Mouse (Mus musculus): ENCODE data around the gene Muc4.

The Muc4 gene

DNA sequence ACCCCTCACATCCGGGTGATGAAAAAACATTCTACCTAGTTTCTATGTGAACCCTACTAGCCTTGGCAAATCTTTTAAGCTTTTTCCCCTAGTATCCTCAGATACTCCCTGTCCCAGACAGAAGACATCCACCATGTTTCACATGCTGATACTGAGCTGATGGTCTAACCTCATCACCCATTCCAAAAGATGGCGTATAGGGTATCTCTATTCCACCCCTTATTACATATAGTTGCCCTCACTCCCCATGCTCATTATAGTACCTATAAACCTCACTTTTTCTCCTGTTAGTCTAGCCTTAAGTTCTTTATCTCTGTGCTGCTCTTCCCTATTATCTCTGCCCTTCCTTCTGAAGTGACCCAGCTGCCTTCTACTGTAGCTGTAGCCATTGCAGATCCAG lies at the start of gene Muc4:
Muc4 (plus strand) TSS at position 301 of the 400 bp plus-strand sequence.
- no peak for DNase-seq (ENCODE audit: low read depth, low spot score)

- no peak for DNase-seq (ENCODE audit: low read depth, low spot score)
Observed at GRCm38 (mm10) chr16:32685998-32686397, 49.7 kb upstream of the Muc4 start.

DNA sequence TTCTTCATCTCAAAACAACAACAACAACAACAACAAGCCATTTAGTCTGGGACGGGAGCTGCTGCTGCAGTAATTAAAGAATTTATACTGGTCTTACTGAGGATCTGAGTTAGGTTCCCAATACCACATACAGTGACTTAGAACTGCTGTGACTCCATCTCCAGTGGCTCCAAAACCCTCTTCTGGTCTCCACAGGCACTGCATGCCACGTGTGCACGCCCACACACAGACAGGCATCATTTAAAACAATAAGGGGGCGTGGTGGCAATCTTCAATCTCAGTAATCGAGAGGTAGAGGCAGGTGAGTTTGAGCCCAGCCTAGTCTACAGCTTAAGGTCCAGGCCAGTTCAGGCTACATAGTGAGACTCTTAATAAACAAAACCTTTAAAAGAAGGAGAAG lies 48.5 kb upstream of the Muc4 start:
- peak; percentile 84 for DNase-seq (ENCODE audit: low read depth, low spot score)

- DNase-seq (ENCODE audit: low read depth, low spot score), result no peak
Observed at GRCm38 (mm10) chr16:32688770-32689169, 46.9 kb upstream of the Muc4 start.

DNA sequence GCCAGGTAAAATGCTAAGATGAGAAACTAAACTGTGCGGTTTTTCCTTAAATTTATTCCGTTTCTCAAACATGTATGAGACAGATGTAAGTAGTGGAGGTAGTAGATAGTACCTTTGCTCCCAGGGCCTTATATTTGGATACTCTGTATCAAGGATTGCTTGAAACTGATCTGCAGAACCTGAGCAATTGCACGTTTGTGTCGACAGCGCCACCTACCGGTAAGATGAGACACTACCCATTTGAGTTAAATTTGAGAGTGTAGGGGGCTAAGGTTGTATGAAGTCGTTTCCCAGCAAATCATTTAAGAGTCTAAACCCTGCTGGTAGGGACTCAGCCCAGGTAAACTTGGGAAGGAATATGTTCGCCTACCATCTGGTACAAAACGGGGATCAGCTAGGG lies 46.2 kb upstream of the Muc4 start:
- DNase-seq (ENCODE audit: low read depth, low spot score), result peak; percentile 87

- DNase-seq (ENCODE audit: low read depth, low spot score), result peak; percentile 78
Observed at GRCm38 (mm10) chr16:32696841-32697464, 38.7 kb upstream of the Muc4 start.

DNA sequence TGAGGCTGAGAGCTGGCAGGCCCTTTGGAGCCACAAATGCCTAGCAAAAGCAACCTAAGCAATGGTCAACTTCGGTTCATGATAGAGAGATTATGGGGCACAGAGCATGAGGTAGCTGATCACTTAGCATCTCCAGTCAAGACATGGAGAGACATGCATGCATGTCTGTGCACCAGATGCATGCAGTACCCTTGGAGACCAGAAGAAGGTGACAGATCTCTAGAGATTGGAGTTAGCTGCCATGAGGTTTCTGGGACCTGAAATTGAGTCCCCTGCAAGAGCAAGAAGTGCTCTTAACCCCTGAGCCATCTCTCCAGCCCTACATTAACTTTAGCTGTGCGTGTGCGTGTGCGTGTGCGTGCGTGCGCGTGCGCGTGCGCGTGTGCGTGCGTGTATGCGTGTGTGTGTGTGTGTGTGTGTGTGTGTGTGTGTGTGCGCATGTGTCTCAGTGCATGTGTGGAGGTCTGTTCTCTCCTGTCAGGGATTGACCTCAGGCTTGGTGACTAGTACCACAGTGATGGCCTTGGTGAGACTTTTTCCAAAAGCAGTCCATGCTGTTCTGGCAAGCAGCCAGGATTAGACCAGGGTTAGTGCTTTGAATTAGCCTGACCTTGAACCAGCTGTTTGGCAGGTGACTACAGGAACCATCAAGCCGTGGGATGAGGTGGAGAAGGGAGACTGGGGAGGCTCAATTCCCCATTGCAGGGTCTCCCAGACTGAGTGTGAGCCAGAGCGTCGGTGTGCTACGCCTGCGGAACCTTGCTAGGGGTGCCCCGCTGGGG lies 37.8 kb upstream of the Muc4 start:
- DNase-seq (ENCODE audit: low read depth, low spot score), result peak; percentile 80

GRCm38 (mm10) chr16:32698550-32698949 lies 37.1 kb upstream of the Muc4 start:
- no peak for DNase-seq (ENCODE audit: low read depth, low spot score)

GRCm38 (mm10) chr16:32703312-32703912 lies 32.3 kb upstream of the Muc4 start:
- no peak for DNase-seq (ENCODE audit: low read depth, low spot score)

GRCm38 (mm10) chr16:32705606-32706005 lies 30.1 kb upstream of the Muc4 start:
- DNase-seq (ENCODE audit: low read depth, low spot score), result peak; percentile 76

GRCm38 (mm10) chr16:32707111-32707823 lies 28.4 kb upstream of the Muc4 start:
- no peak for DNase-seq (ENCODE audit: low read depth, low spot score)

DNA sequence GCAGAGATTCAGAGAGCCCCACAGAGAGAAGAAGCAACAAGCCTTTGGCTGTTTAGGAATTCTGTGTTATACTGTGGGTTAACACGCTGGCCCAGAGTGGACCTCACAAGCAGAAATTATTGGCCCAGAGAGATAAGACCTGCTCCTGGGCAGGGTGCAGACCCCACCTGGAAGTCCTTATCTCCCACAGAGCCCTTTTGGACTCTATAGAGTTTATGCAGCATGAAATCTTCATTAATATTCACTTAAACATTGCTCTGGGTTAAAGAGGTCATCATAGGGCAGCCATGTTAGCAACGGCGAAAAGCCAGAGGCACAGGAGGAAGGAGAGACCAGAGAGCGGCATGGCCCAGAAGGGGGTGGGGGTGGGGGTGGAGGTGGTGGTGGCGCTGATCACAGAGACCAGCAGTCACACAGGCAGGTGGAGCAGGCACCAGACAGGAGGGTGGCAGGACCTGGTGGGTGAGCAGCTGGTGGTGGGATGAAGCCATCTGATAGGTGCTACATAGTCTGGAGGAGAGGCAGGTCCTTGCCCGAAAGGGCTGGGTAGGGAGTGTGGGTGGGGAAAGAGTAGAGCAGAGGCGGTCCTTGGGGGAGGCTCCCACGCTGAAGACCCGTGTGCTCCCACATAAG lies 27.7 kb upstream of the Muc4 start:
- no peak for DNase-seq (ENCODE audit: low read depth, low spot score)

DNA sequence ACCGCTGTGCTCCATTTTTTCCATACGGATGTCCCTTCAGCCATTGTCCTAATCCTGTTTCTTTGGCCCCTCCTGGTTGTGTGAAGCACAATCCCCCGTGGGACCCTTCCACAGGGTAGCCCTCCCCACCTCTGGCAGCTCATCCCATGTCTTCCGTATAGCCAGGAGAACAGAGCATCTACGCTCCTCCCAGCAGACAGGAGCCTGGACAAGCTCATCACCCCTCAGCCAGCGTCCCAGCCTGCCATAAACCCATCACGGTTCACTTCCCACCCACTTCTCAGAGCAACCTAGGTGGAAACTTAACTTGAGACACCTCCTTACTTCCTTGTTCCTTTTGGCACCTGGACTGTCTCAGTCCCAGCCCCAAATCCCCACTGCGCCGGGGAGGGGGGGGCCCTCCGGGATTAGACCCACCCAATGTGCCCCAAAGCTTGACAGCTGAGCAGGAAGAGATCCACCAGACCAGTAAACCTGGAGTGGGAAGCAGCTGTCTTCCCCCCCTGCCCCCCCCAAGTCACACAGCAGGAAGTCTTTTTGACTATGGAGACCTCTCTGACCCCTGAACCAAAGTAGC lies 27.1 kb upstream of the Muc4 start:
- DNase-seq (ENCODE audit: low read depth, low spot score), result no peak

DNA sequence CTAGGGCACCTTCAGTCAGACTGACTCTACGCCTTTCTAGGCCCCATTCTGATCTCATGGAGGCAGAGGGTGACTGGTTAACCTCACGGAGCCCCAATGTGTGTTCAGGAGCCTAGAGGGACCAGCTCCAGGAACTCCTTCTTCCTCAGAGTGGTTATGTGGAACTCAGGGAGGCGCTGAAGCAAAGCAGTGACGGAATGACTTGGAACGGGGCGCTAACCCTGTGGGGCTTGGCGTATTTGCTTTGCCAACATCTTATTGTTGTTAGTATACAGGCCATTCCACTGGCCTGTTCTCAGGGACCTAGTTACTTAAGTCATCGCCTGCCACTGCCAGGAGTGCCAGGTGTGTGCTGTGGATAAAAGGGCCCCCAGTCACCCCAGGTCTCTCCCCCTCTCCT lies 26.6 kb upstream of the Muc4 start:
- DNase-seq (ENCODE audit: low read depth, low spot score), result no peak

- no peak for DNase-seq (ENCODE audit: low read depth, low spot score)
Observed at GRCm38 (mm10) chr16:32710426-32711070, 25.1 kb upstream of the Muc4 start.

DNA sequence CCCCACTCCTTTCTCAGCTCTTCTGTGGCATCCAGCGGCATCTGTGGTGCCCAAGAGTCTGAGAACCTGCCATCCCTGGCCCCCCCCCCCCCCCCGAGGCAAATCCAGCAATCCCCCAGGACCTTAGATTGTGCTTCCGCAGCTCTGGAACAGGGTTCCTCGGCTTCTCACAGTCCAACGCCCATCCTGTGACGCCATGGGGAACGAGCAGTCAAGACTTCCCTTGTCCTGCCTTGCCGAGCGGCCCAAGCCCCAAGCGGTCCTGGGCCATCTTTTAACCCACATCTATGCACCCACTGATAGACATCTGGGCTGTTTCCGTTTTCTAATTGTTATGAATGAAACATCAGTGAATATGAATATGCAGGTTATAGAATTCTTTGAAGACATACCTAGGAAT lies 23.5 kb upstream of the Muc4 start:
- DNase-seq (ENCODE audit: low read depth, low spot score), result peak; percentile 47

DNA sequence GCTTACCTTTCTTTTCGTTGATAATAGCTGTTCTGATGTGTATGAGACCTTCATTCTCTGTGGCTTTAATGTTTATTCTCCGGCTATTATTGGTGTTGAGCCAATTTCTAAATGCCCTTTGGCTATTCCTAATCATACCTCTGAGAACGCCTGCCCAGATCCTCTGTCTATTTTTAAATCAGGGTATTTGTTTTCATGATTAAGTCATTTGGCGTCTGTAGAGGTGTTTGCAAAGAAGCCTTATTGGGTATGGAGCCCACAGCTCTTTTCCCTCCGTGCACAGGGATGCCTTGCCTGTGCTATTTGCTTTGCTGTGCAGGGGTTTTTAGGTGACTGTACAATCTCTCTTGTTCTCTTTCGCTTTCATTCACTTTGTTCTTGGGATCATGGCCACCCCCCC lies 22.1 kb upstream of the Muc4 start:
- DNase-seq (ENCODE audit: low read depth, low spot score), result no peak

- DNase-seq (ENCODE audit: low read depth, low spot score), result peak; percentile 90
Observed at GRCm38 (mm10) chr16:32715364-32715763, 20.3 kb upstream of the Muc4 start.

GRCm38 (mm10) chr16:32723163-32723562 lies 12.5 kb upstream of the Muc4 start:
- no peak for DNase-seq (ENCODE audit: low read depth, low spot score)

DNA sequence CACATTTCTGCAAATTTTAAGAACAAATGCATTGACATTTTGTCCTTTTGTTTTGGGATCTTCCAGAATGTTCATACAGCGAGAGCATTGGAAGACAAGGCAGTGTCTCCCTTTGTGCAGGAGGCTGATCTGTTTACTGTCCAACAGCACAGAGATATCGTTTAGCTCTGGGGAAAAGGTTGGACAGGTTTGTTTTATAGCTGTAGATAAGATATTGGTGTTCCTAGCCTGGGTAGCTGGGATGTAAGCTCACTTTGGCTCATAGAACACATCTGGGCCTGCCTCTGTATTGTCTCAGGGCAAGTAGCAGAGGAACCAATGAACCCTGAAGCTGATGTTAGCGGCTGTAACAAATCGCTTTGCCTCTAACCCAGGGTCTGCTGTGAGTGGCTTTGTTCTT lies 11.9 kb upstream of the Muc4 start:
- no peak for DNase-seq (ENCODE audit: low read depth, low spot score)

GRCm38 (mm10) chr16:32724259-32724658 lies 11.4 kb upstream of the Muc4 start:
- no peak for DNase-seq (ENCODE audit: low read depth, low spot score)

All from ZHBTc4 (cell line).